Mouse (Mus musculus) liver, embryonic 13.5 days (tissue): Measurements from ENCODE around the gene Ccdc172. TPM values are rescaled to one million over a fixed set of nuclear protein-coding genes. Genes with fewer than 3 reads are reported as not detected.

Experiments
- ATAC-seq: fragments of 200-750 bp; cut with Nextera tagmentation; 2 replicates; pipeline ENCODE4 v1.8.0; 2017; ENCODE audit warnings: low read depth, mild to moderate bottlenecking, moderate number of reproducible peaks, moderate library complexity
- DNase-seq: peaks from one replicate; pipeline ENCODE4 v3.0.0; 2022
- H3K27ac ChIP-seq: fragments of 300-500 bp; sonication (generic); 2 replicates; pipeline ENCODE4 v1.5.1; 2015; ENCODE audit warnings: moderate library complexity, mild to moderate bottlenecking, inconsistent platforms
- H3K27me3 ChIP-seq: fragments of 300-500 bp; sonication (generic); 2 replicates; pipeline ENCODE4 v1.6.1; 2015; ENCODE audit warnings: mild to moderate bottlenecking, inconsistent platforms
- H3K36me3 ChIP-seq: fragments of 300-500 bp; sonication (generic); 2 replicates; pipeline ENCODE4 v1.6.1; 2015; ENCODE audit warnings: mild to moderate bottlenecking, inconsistent platforms
- H3K4me1 ChIP-seq: fragments of 300-500 bp; sonication (generic); replicated peaks from 2 replicates; pipeline ENCODE4 v1.6.1; 2015; ENCODE audit warnings: inconsistent platforms
- H3K4me2 ChIP-seq: fragments of 300-500 bp; sonication (generic); 2 replicates; pipeline ENCODE4 v1.6.1; 2015; ENCODE audit warnings: inconsistent platforms, mild to moderate bottlenecking, moderate library complexity
- H3K4me3 ChIP-seq: fragments of 300-500 bp; sonication (generic); replicated peaks from 2 replicates; pipeline ENCODE4 v1.5.1; 2015; ENCODE audit warnings: mild to moderate bottlenecking, inconsistent platforms
- H3K9ac ChIP-seq: fragments of 300-500 bp; sonication (generic); 2 replicates; pipeline ENCODE4 v1.6.1; 2015; ENCODE audit warnings: mild to moderate bottlenecking, inconsistent platforms
- H3K9me3 ChIP-seq: fragments of 300-500 bp; sonication (generic); replicated peaks from 2 replicates; pipeline ENCODE4 v1.6.1; 2016; ENCODE audit warnings: inconsistent platforms
- WGBS: fragments of 180-500 bp; shearing (Covaris S2); methylation state at CpG from one replicate; pipeline ENCODE4 v1.1.7; 2015; ENCODE audit not compliant: insufficient replicate concordance; 5-methylcytosine and 5-hydroxymethylcytosine counted together
- polyA plus RNA-seq: library from polyadenylated mRNA; unstranded; fragments of >200 nt; fragmentation: Nextera tagmentation; extraction: Ambion mirVana; gene quantifications from 2 replicates; pipeline ENCODE4 v1.2.1, GENCODE M21; 2015

The Ccdc172 gene
- polyA plus RNA-seq = not detected in 2 replicates

DNA sequence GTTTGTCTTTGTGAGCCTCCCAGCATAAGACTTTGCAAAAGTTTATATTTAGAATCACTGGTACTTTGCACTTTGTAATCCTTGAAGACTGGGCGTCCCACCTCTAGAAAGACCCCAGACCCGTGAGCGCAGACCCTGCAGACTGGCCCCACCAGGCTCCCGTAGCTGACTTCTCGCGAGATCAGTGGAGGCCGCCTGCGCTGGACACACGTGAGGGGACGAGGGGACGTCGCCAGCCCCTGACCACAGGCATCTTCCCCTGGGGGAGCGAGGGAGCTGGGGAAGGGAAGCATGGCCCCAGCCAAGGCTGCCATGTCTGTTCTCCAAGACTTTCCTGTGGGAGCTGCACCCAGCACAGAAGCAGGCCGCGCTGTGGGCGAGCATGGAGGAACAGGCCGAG lies at the start of gene Ccdc172:
TSS of gene Ccdc172 (plus strand) at position 176 of the 400 bp plus-strand sequence.
- 78% methylated on average over 17 of the region's 17 CpGs for WGBS

DNA sequence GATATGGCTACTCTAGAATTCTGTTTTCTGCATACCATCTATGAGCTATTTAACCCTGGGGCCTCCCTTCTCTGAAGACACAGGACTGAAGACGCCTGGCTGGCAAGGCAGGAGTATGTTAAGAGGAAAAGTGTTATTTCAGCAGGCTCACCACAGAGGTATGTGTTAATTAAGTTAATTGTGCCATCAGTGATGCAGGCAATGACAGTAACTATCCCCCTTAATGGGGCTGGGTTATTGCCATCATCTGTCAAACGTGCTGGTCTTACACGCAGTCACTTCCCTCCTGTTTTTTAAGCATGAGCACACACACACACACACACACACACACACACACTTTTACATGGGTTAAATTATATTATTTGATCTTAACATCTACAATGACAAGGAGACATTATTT lies 48.0 kb upstream of the Ccdc172 start:
- Histone ChIP-seq H3K4me1 (no peaks in the 10 kb centered on the region; the same call in 1 of the 2 replicates), H3K27ac (no peak overlapping the region), H3K9me3 (no peaks in the 10 kb centered on the region), H3K4me3 (no peak overlapping the region), H3K27me3 (peaks cover 3% of the 10 kb centered on the region; the same call in 1 of the 2 replicates), H3K4me2 (no peak overlapping the region), H3K9ac (no peak overlapping the region), H3K36me3 (no peaks in the 10 kb centered on the region)
- DNase-seq (no peak), ATAC-seq (no peak)
- 68% methylated on average over 3 of the region's 3 CpGs for WGBS

More for the DNA sequence above, at the start of gene Ccdc172:
- H3K27me3 ChIP-seq = no peaks in the 10 kb centered on the region
- ATAC-seq = no peak
- no peaks in the 10 kb centered on the region for H3K4me1 ChIP-seq
- no peaks in the 10 kb centered on the region for H3K9me3 ChIP-seq
- H3K9ac ChIP-seq = no peak within 1 kb of the TSS
- no peak within 1 kb of the TSS for H3K4me3 ChIP-seq
- H3K27ac ChIP-seq = no peak within 1 kb of the TSS
- no peaks in the 10 kb centered on the region for H3K36me3 ChIP-seq
- H3K4me2 ChIP-seq = no peak within 1 kb of the TSS
- no peak for DNase-seq

DNA sequence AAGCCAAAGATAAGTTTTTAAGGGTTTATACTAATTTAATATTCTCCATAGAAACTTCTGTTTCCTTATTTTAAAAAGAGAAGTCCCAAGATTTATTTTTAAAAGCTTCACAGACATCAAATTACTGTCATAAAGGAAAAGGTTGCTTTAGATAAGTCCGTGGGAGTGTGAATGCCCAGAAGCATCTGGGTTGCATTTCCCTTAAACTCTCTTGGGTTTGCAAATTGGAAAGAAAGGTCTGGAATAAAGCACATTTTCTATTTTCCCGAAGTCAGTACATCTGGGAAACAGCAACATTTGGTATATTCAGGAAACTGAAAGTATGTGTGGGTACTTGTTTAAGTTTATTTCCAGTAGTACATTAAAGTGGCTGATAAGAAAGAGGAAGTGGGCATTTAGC lies 43.5 kb upstream of the Ccdc172 start:
- Histone ChIP-seq H3K4me3 (no peak overlapping the region), H3K27me3 (no peaks in the 10 kb centered on the region), H3K27ac (no peak overlapping the region), H3K9ac (no peak overlapping the region), H3K4me2 (no peak overlapping the region), H3K4me1 (no peaks in the 10 kb centered on the region; the same call in 1 of the 2 replicates), H3K9me3 (no peaks in the 10 kb centered on the region), H3K36me3 (no peaks in the 10 kb centered on the region)
- 15% methylated on average over 2 of the region's 2 CpGs for WGBS
- no peak for DNase-seq
- no peak for ATAC-seq

DNA sequence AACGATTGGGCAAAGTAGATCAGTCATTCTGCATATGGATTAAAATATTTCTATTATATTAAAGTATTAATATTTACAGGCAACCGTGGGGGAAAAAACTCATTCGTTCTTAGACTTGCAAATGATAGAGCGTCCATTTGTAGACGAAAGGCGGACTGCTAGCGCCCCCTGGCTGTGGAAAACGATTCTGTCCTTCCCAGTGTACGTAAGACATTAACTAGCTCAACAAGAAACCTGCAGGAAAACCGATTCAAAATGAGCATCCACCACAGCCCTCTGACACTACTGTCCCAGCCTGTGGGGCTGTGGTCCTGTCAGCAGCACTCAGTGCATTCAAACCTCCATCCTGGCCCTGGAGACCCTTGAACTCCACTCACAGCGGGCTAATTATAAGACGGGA lies 42.4 kb upstream of the Ccdc172 start:
- ATAC-seq = no peak
- Histone ChIP-seq H3K27me3 (no peaks in the 10 kb centered on the region), H3K4me1 (no peaks in the 10 kb centered on the region; the same call in 1 of the 2 replicates), H3K4me2 (no peak overlapping the region), H3K36me3 (no peaks in the 10 kb centered on the region), H3K9me3 (no peaks in the 10 kb centered on the region), H3K4me3 (no peak overlapping the region), H3K27ac (no peak overlapping the region), H3K9ac (no peak overlapping the region)
- WGBS = 17% methylated on average over 12 of the region's 12 CpGs
- no peak for DNase-seq

DNA sequence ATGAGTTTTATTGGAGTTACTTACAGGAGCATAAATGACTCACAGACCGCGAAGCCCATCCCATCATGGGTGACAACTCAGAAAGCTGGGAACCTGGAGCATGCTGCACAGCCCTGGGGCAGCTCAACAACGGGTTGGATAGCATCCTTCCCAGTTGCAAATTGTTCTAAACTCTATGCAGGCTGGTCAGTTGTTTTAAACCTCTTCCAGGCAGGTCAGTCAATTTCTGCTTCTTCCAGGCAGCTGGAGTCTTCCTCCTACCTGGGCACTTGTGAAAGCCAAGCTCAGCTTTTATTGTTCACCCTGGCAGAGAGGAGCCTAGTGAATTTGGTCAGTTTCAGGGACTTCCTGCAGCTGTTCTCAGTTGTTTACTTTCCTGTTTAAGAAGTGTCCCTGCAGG lies 37.5 kb upstream of the Ccdc172 start:
- no peaks in the 10 kb centered on the region for H3K36me3 ChIP-seq
- H3K9me3 ChIP-seq = no peaks in the 10 kb centered on the region
- no peaks in the 10 kb centered on the region for H3K27me3 ChIP-seq
- H3K27ac ChIP-seq = no peak overlapping the region
- WGBS = 61% methylated on average over 3 of the region's 3 CpGs
- no peak overlapping the region for H3K9ac ChIP-seq
- no peaks in the 10 kb centered on the region for H3K4me1 ChIP-seq
- DNase-seq (no peak), ATAC-seq (no peak)
- no peak overlapping the region for H3K4me2 ChIP-seq
- no peak overlapping the region for H3K4me3 ChIP-seq

DNA sequence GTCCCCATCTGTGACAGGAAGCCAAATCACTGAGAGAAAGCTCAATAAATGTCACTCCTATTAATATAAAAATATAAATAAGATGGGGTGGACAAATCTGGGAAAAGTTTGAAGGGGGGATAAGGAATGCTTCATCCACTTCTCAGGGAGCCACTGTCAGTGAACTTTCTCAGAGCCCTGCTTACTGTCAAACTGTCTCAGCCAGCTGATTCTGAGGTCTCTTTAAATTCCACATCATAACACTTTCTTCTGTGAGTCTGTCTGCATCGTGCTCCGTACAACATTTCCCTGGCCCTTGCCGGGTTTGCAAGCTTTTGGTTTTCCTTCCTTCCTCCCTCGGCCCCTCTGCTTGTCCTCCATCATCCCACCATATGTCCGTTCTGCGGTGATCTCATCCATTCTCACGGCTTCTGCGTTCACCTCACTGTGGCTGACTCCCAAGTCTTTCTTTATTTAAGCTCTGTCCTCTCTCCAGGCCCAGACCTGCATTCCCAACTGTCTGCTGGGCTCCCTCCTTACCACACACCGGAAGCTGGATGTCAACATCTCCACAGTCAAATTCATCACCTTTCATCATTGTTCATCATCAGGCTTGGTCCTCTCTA lies 29.3 kb upstream of the Ccdc172 start:
- no peak overlapping the region for H3K9ac ChIP-seq
- WGBS = 63% methylated on average over 9 of the region's 9 CpGs
- no peaks in the 10 kb centered on the region for H3K4me1 ChIP-seq
- no peaks in the 10 kb centered on the region for H3K27me3 ChIP-seq
- no peaks in the 10 kb centered on the region for H3K9me3 ChIP-seq
- no peak overlapping the region for H3K27ac ChIP-seq
- no peaks in the 10 kb centered on the region for H3K36me3 ChIP-seq
- DNase-seq (no peak), ATAC-seq (no peak)
- H3K4me3 ChIP-seq = no peak overlapping the region
- H3K4me2 ChIP-seq = no peak overlapping the region

DNA sequence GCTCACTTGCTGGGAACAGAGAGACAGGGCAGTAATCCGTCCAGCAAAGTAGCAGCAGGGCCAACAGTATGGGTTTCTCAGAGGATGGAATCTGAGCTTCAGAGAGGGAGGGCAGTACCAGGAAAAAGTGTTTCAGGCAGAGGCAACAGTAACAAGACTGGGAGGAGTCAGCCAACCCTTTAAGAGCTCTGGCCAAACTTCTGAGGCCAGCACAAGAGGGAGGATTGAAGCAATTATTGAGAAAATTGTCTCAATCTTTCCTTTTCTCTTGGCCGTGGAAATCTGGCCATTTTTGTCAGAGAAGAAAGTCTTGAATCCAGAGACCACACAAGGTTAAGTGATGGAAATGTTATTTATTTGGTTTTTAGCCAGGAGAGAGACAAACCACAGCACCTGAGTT lies 25.1 kb upstream of the Ccdc172 start:
- WGBS = 47% methylated on average over 2 of the region's 2 CpGs

DNA sequence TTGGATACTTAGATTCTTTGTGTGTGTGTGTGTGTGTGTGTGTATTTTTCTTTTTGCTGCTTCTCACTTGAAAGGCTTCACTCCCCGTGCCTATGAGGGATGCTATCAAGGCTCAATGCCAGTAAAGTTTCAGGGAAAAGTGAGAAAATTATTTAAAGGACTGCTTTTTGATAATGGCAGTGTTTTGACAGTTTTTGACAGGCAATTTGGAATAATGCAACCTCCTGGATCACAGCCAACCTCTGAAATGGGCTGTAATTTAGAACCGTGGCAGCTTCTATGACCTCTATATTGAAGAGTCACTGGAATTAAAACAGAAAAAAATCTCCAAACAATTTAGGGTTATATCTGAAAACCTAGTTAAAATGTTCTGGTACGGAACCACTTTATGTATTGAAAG lies 14.7 kb upstream of the Ccdc172 start:
- Histone ChIP-seq H3K9me3 (no peaks in the 10 kb centered on the region), H3K27me3 (no peaks in the 10 kb centered on the region), H3K4me3 (no peak overlapping the region), H3K9ac (no peak overlapping the region), H3K27ac (no peak overlapping the region), H3K4me2 (no peak overlapping the region), H3K36me3 (no peaks in the 10 kb centered on the region), H3K4me1 (no peaks in the 10 kb centered on the region)
- no peak for DNase-seq
- ATAC-seq = no peak
- WGBS = 66% methylated on average over 3 of the region's 3 CpGs

More for the DNA sequence above, 25.1 kb upstream of the Ccdc172 start:
- no peaks in the 10 kb centered on the region for H3K27me3 ChIP-seq
- no peak for ATAC-seq
- H3K4me2 ChIP-seq = no peak overlapping the region
- DNase-seq = no peak
- H3K9ac ChIP-seq = no peak overlapping the region
- H3K4me1 ChIP-seq = no peaks in the 10 kb centered on the region
- no peaks in the 10 kb centered on the region for H3K36me3 ChIP-seq
- H3K4me3 ChIP-seq = no peak overlapping the region
- H3K27ac ChIP-seq = no peak overlapping the region
- H3K9me3 ChIP-seq = no peaks in the 10 kb centered on the region

DNA sequence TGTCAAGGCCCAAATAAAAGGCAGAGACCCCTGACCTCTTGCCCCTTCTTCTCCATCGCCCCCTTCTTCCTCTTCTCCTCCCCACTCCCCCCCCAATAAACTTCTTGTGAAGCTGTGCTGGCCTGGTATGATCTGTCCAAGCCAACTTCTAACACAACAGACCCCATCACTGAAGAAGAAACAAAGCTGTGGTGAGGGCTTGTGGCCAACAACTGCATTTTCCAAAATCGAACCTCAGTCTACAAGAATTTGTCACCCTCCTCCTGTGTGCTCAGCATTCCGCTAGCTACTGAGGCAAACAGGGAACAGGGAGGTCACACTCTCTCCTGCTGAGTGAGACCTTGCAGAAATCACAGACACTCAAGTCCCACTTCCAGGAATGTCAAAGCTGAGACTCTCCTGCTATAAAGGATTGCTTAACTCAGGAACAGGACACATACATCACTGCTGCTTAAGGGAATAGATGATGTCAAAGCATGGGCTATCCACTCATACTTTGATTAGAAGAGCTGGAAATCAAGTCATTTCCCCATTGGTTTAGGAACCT lies 12.3 kb upstream of the Ccdc172 start:
- Histone ChIP-seq H3K36me3 (no peaks in the 10 kb centered on the region), H3K9me3 (no peaks in the 10 kb centered on the region), H3K4me1 (no peaks in the 10 kb centered on the region), H3K4me2 (no peak overlapping the region), H3K27me3 (no peaks in the 10 kb centered on the region), H3K27ac (no peak overlapping the region), H3K4me3 (no peak overlapping the region), H3K9ac (no peak overlapping the region)
- WGBS = 57% methylated on average over 3 of the region's 3 CpGs
- DNase-seq = no peak
- ATAC-seq = no peak

DNA sequence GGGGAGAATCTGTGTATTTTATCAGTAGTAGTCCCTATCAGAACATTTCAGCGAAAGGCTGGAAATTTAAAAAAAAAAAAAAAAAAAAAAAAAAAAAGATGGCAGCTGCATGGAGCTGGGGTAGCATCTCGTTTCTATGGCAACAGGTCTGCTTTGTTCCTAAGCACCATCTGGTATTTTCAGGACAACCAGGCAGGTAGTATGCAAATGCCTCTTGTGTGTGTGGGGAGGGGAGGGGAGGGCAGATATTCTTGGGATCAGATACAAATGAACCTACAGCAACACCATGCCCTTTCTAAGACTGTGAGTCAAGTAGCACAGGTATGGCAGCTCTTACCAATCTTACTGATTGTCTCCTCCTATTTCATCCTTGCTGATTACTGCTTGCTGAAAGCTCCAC lies 11.7 kb upstream of the Ccdc172 start:
- no peak for ATAC-seq
- no peak overlapping the region for H3K9ac ChIP-seq
- H3K27me3 ChIP-seq = no peaks in the 10 kb centered on the region
- H3K4me1 ChIP-seq = no peaks in the 10 kb centered on the region
- H3K27ac ChIP-seq = no peak overlapping the region
- H3K4me3 ChIP-seq = no peak overlapping the region
- DNase-seq = no peak
- 52% methylated on average over 2 of the region's 2 CpGs for WGBS
- no peaks in the 10 kb centered on the region for H3K36me3 ChIP-seq
- no peaks in the 10 kb centered on the region for H3K9me3 ChIP-seq
- no peak overlapping the region for H3K4me2 ChIP-seq

DNA sequence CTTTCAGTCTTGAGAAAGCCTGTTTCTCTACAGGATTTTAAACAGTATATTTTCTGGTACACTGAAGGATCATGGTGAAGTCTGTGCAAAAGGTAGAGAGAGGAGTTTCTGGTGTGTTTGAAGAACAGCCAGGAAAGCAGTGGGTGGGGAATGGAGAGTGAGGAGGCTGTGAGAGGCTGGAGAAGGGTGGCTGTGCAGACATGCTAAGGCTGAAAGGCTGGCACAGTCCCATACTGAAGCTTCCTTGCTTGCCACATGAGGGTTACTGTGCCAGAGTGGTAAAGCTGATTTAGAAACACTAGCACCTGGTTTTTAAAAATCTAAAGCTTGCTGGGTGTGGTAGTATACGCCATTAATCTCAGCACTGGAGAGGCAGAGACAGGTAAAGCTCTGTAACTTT lies 9.9 kb downstream of the Ccdc172 start:
- Histone ChIP-seq H3K4me3 (no peak overlapping the region), H3K27ac (no peak overlapping the region), H3K27me3 (no peaks in the 10 kb centered on the region), H3K36me3 (no peaks in the 10 kb centered on the region), H3K9me3 (no peaks in the 10 kb centered on the region), H3K4me1 (no peaks in the 10 kb centered on the region), H3K9ac (no peak overlapping the region), H3K4me2 (no peak overlapping the region)
- ATAC-seq (no peak), DNase-seq (no peak)
- WGBS = 67% methylated on average over 1 of the region's 1 CpGs

DNA sequence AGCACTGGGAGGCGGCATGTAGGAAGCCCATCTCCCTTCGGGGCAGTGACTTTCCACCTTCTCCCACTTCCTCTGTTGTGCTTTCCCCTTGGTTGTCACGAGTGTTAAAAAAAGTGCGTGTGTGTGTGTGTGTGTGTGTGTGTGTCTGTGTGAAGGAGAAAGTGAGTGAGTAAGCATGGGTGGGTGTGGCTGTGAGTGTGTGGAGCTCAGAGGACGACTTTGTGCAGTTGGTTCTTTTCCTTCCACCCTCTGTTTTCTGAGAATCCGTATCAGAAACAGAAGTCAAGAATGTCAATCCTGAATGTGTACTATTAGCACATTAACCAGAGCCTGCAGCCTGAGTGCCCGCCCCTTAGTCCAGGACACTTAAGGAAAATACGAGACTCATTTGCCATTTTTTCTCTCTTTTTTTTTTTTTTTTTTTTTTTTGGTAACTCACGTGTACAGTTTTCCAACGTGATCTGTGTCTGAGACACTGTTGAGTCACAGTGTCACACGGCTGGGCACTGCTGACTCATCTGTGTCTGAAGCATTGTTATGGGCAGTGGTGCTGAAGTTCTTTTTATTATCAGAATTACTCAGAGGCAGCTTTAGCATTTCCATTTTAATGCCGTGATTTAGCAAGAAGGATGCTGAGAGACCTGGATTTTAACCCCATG lies 12.1 kb downstream of the Ccdc172 start:
- Histone ChIP-seq H3K4me3 (no peak overlapping the region), H3K9ac (no peak overlapping the region), H3K36me3 (no peaks in the 10 kb centered on the region), H3K4me1 (no peaks in the 10 kb centered on the region), H3K9me3 (no peaks in the 10 kb centered on the region), H3K27me3 (no peaks in the 10 kb centered on the region), H3K27ac (no peak overlapping the region), H3K4me2 (no peak overlapping the region)
- 47% methylated on average over 12 of the region's 12 CpGs for WGBS
- DNase-seq (no peak), ATAC-seq (no peak)
